Mouse (Mus musculus) kidney, adult 2 months (tissue): ENCODE data around the gene Lpp. TPM values are rescaled to one million over a fixed set of nuclear protein-coding genes. Genes with fewer than 3 reads are reported as not detected.
A peak's percentile ranks its signal among the peaks of the same experiment; 100 is the strongest.

Source experiments
- DNase-seq: peaks from one replicate; pipeline ENCODE4 v3.0.0; 2021
- H3K27ac ChIP-seq: fragments of 200-500 bp; 2 replicates; pipeline ENCODE4 v1.5.1; 2012; ENCODE audit warnings: low read depth, low read length, control low read depth, inconsistent platforms; ENCODE audit not compliant: insufficient read depth
- H3K27me3 ChIP-seq: fragments of 200-500 bp; replicated peaks from 2 replicates; pipeline ENCODE4 v1.6.1; 2012; ENCODE audit warnings: mild to moderate bottlenecking, moderate library complexity, low read length, inconsistent platforms; ENCODE audit not compliant: control insufficient read depth, insufficient read depth
- H3K36me3 ChIP-seq: fragments of 200-500 bp; 2 replicates; pipeline ENCODE4 v1.6.1; 2012; ENCODE audit warnings: mild to moderate bottlenecking, moderate library complexity, low read length, inconsistent platforms; ENCODE audit not compliant: control insufficient read depth, insufficient read depth
- H3K4me1 ChIP-seq: fragments of 200-500 bp; 2 replicates; pipeline ENCODE4 v1.6.1; 2011; ENCODE audit warnings: low read length; ENCODE audit not compliant: control insufficient read depth, insufficient read depth
- H3K4me3 ChIP-seq: fragments of 200-500 bp; 2 replicates; pipeline ENCODE4 v1.5.1; 2011; ENCODE audit warnings: mild to moderate bottlenecking, low read depth, low read length, control low read depth; ENCODE audit not compliant: insufficient read depth
- CTCF ChIP-seq: fragments of 200-500 bp; conservative IDR thresholded peaks from 2 replicates; pipeline ENCODE4 v1.5.1; 2011; ENCODE audit warnings: low read depth, mild to moderate bottlenecking, control low read depth, low read length, moderate library complexity, mixed read lengths; ENCODE audit not compliant: insufficient read depth, insufficient read length
- POLR2A ChIP-seq: fragments of 200-500 bp; IDR thresholded peaks from one replicate; pipeline ENCODE4 v1.6.1; 2011; ENCODE audit warnings: low read depth, low read length, control low read depth
- WGBS: fragments of 180-500 bp; shearing (Covaris S2); methylation state at CpG from one replicate; pipeline ENCODE4 v1.1.7; 2018; 5-methylcytosine and 5-hydroxymethylcytosine counted together
- polyA plus RNA-seq: library from polyadenylated mRNA; depleted of rRNA; stranded (reverse); fragments of >200 nt; gene quantifications from 2 replicates; pipeline ENCODE4 v1.2.3, GENCODE M21; 2012

Lpp gene
- polyA plus RNA-seq, 1 experiment, result 15.9 TPM

GRCm38 (mm10) chr16:24910834-24911233, 517.5 kb downstream of the Lpp start:
- Histone ChIP-seq H3K27me3 (no peaks in the 10 kb centered on the region), H3K27ac (no peak overlapping the region), H3K36me3 (no peaks in the 10 kb centered on the region), H3K4me1 (peaks cover 5% of the 10 kb centered on the region; the same call in 1 of the 2 replicates), H3K4me3 (no peak overlapping the region)
- DNase-seq, result no peak
- WGBS, result 66% methylated on average over 3 of the region's 3 CpGs
- no peak for TF ChIP-seq POLR2A
- 0 out of 2 replicates have a peak, but pooled peaks have one; percentile 29 for TF ChIP-seq CTCF

DNA sequence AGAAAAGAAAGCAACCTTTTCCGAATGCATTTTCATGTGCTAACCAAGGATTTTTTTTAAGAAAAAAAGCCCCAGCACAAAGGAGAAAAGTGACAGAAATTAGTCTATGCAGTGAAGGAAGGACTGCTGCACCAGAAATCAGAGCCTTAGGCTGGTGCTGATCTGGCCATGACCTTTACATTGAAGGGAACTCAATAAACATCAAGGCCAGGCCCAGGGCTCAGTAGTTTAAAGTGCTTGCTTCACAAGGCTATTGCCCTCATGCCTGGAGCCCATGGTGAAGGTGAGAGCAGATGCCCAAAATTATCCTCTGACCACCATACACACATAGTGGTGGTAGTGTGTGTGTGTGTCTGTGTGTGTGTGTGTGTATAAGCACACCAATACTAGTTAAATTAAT, 519.1 kb downstream of the Lpp start:
- no peaks in the 10 kb centered on the region for H3K27me3 ChIP-seq
- DNase-seq, result no peak
- WGBS, result 81% methylated on average over 1 of the region's 1 CpGs
- no peak overlapping the region for H3K4me3 ChIP-seq
- H3K36me3 ChIP-seq, result no peaks in the 10 kb centered on the region
- H3K4me1 ChIP-seq, result peaks cover 5% of the 10 kb centered on the region; the same call in 1 of the 2 replicates
- H3K27ac ChIP-seq, result no peak overlapping the region
- TF ChIP-seq CTCF (no peak), POLR2A (no peak)

GRCm38 (mm10) chr16:24913021-24913420, 519.7 kb downstream of the Lpp start:
- H3K27ac ChIP-seq, result no peak overlapping the region
- TF ChIP-seq CTCF (no peak), POLR2A (no peak)
- 82% methylated on average over 3 of the region's 3 CpGs for WGBS

DNA sequence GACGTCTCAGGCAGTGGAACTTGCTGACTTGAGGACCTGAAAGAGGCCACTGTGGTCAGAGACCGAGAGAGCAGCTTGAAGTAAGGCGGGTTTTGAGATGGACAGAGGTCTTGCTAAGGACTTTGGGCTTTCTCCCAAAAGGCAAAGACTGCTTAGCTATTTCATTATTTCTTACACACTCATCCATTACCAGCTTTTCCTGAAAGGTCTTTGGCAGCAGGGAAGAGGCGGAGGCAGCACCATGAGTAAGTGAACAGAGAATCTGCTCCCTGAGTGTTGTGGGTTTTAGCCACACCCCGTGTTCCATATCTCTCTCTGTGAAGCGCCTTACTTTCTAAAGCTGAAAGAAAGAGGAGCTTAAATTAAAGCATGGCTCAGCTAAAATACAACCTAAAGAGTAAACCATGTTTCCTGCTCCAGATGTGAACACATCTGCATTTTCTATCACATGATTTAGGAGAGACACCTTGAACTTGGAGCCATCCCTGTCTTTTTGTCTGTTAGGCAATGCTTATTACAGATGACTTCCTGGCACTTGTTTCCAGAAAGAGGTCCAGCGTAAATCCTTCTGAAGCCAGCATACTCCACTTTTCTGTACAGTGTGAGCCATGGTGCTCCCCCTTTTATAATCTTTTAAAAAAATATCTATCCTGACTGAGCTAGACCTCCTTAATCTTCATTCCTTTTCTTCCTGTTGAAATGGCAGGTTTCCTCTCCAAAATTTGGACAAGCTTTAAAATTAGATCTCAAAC, 520.5 kb downstream of the Lpp start:
- TF ChIP-seq CTCF (no peak), POLR2A (no peak)
- Histone ChIP-seq H3K4me3 (no peak overlapping the region), H3K36me3 (no peaks in the 10 kb centered on the region), H3K27me3 (no peaks in the 10 kb centered on the region), H3K27ac (no peak overlapping the region), H3K4me1 (peaks cover 5% of the 10 kb centered on the region; the same call in 1 of the 2 replicates)
- 52% methylated on average over 7 of the region's 7 CpGs for WGBS
- DNase-seq, result peak; percentile 60

More at GRCm38 (mm10) chr16:24913021-24913420, 519.7 kb downstream of the Lpp start:
- DNase-seq, result no peak
- no peaks in the 10 kb centered on the region for H3K27me3 ChIP-seq
- peaks cover 5% of the 10 kb centered on the region; the same call in 1 of the 2 replicates for H3K4me1 ChIP-seq
- H3K36me3 ChIP-seq, result no peaks in the 10 kb centered on the region
- H3K4me3 ChIP-seq, result no peak overlapping the region

DNA sequence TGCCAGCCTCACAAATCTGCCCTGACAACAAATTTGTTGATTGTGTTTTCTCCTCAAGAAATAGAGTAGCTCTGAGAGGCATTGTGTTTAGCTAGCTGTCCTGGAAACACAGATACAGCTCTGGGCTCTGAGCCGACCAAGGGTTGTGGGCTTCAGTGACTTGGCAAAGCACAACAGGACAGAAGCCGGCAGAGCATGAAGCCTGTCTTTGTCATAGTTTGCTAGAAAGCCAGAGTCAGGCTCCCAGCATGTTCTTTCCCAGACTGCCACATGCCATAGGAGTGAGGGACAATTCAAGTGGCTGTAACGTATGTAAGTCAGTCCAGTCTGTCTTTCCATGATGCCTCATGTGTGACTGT, 521.1 kb downstream of the Lpp start:
- Histone ChIP-seq H3K4me3 (no peak overlapping the region), H3K27me3 (no peaks in the 10 kb centered on the region), H3K27ac (no peak overlapping the region), H3K4me1 (peaks cover 5% of the 10 kb centered on the region; the same call in 1 of the 2 replicates), H3K36me3 (no peaks in the 10 kb centered on the region)
- DNase-seq, result peak; percentile 50
- TF ChIP-seq POLR2A, result no peak
- TF ChIP-seq CTCF, result no peak
- WGBS, result 42% methylated on average over 3 of the region's 3 CpGs

- Histone ChIP-seq H3K27me3 (no peaks in the 10 kb centered on the region), H3K4me3 (no peak overlapping the region), H3K27ac (no peak overlapping the region), H3K36me3 (no peaks in the 10 kb centered on the region), H3K4me1 (peaks cover 8% of the 10 kb centered on the region; the same call in 1 of the 2 replicates)
- no peak for TF ChIP-seq CTCF
- TF ChIP-seq POLR2A, result no peak
- WGBS, result 98% methylated on average over 4 of the region's 4 CpGs
- no peak for DNase-seq
Observed at GRCm38 (mm10) chr16:24915470-24915869, 522.2 kb downstream of the Lpp start.

- H3K27ac ChIP-seq, result peak overlapping the region; percentile 35; the same call in 1 of the 2 replicates
- 23% methylated on average over 11 of the region's 11 CpGs for WGBS
Observed at GRCm38 (mm10) chr16:24919349-24920012, 526.2 kb downstream of the Lpp start.

More at GRCm38 (mm10) chr16:24919349-24920012, 526.2 kb downstream of the Lpp start:
- Histone ChIP-seq H3K27me3 (no peaks in the 10 kb centered on the region), H3K4me3 (no peak overlapping the region; the same call in 1 of the 2 replicates), H3K4me1 (peaks cover 6% of the 10 kb centered on the region; the same call in 1 of the 2 replicates), H3K36me3 (no peaks in the 10 kb centered on the region)
- DNase-seq, result peak; percentile 32
- no peak for TF ChIP-seq POLR2A
